Mouse (Mus musculus): Measurements from ENCODE around the gene Dtx4. TPM values are rescaled to one million over a fixed set of nuclear protein-coding genes. Genes with fewer than 3 reads are reported as not detected.

Gene Dtx4
- polyA plus RNA-seq, 1 experiment from 2014 or later: 1.4 TPM

- H3K4me1 ChIP-seq (replicated peaks): no peaks in the 10 kb centered on the region
- H3K27ac ChIP-seq (ENCODE audit: poor library complexity, severe bottlenecking): no peak overlapping the region
- peak; percentile 61; the same call in 1 of the 2 replicates for ATAC-seq (ENCODE audit: insufficient number of reproducible peaks, low FRiP score)
- H3K4me3 ChIP-seq: peak overlapping the region; percentile 61
- peak overlapping the region; percentile 79 for H3K9ac ChIP-seq
- H3K27me3 ChIP-seq (replicated peaks): peaks cover 5% of the 10 kb centered on the region; the same call in 1 of the 2 replicates
- WGBS: 1% methylated on average over 16 of the region's 16 CpGs
- no peaks in the 10 kb centered on the region for H3K36me3 ChIP-seq
- H3K9me3 ChIP-seq (replicated peaks): no peaks in the 10 kb centered on the region
- peak overlapping the region; percentile 82 for H3K4me2 ChIP-seq
Measured at GRCm38 (mm10) chr19:12517671-12518540, 16.7 kb upstream of the Dtx4 start.

- Histone ChIP-seq H3K9ac (no peak overlapping the region), H3K27me3 (replicated peaks) (peaks cover 7% of the 10 kb centered on the region; the same call in 1 of the 2 replicates), H3K4me3 (no peak overlapping the region), H3K4me2 (no peak overlapping the region), H3K36me3 (no peaks in the 10 kb centered on the region), H3K4me1 (replicated peaks) (no peaks in the 10 kb centered on the region), H3K27ac (ENCODE audit: poor library complexity, severe bottlenecking) (no peak overlapping the region), H3K9me3 (replicated peaks) (no peaks in the 10 kb centered on the region)
- ATAC-seq (ENCODE audit: insufficient number of reproducible peaks, low FRiP score): no peak
Measured at GRCm38 (mm10) chr19:12514621-12515020, 13.4 kb upstream of the Dtx4 start.

- 82% methylated on average over 7 of the region's 7 CpGs for WGBS
- no peak for ATAC-seq (ENCODE audit: insufficient number of reproducible peaks, low FRiP score)
Measured at GRCm38 (mm10) chr19:12502756-12503155, 1.5 kb upstream of the Dtx4 start.

GRCm38 (mm10) chr19:12500881-12501311, 358 bp downstream of the Dtx4 start:
- Histone ChIP-seq H3K9me3 (replicated peaks) (no peaks in the 10 kb centered on the region), H3K4me3 (peak overlapping the region; percentile 62), H3K27me3 (replicated peaks) (peaks cover 35% of the 10 kb centered on the region), H3K9ac (peak overlapping the region; percentile 76), H3K4me1 (replicated peaks) (0 out of 2 replicates have a peak, but pooled peaks cover 4% of the 10 kb centered on the region), H3K4me2 (peak overlapping the region; percentile 95), H3K36me3 (no peaks in the 10 kb centered on the region), H3K27ac (ENCODE audit: poor library complexity, severe bottlenecking) (no peak overlapping the region)
- ATAC-seq (ENCODE audit: insufficient number of reproducible peaks, low FRiP score): peak; percentile 69
- WGBS: 1% methylated on average over 38 of the region's 38 CpGs

More at GRCm38 (mm10) chr19:12502756-12503155, 1.5 kb upstream of the Dtx4 start:
- Histone ChIP-seq H3K9ac (no peak overlapping the region), H3K27ac (ENCODE audit: poor library complexity, severe bottlenecking) (no peak overlapping the region), H3K4me1 (replicated peaks) (0 out of 2 replicates have a peak, but pooled peaks cover 4% of the 10 kb centered on the region), H3K9me3 (replicated peaks) (no peaks in the 10 kb centered on the region), H3K4me3 (no peak overlapping the region), H3K27me3 (replicated peaks) (peaks cover 30% of the 10 kb centered on the region), H3K36me3 (no peaks in the 10 kb centered on the region), H3K4me2 (no peak overlapping the region)

GRCm38 (mm10) chr19:12500124-12500523, 1.1 kb downstream of the Dtx4 start:
- no peak overlapping the region for H3K9ac ChIP-seq
- WGBS: 15% methylated on average over 3 of the region's 3 CpGs
- no peaks in the 10 kb centered on the region for H3K9me3 ChIP-seq (replicated peaks)
- H3K4me2 ChIP-seq: peak overlapping the region; percentile 95
- no peaks in the 10 kb centered on the region for H3K36me3 ChIP-seq
- peaks cover 35% of the 10 kb centered on the region for H3K27me3 ChIP-seq (replicated peaks)
- H3K4me3 ChIP-seq: no peak overlapping the region
- ATAC-seq (ENCODE audit: insufficient number of reproducible peaks, low FRiP score): no peak
- H3K4me1 ChIP-seq (replicated peaks): 0 out of 2 replicates have a peak, but pooled peaks cover 4% of the 10 kb centered on the region
- no peak overlapping the region for H3K27ac ChIP-seq (ENCODE audit: poor library complexity, severe bottlenecking)

- Histone ChIP-seq H3K27ac (ENCODE audit: poor library complexity, severe bottlenecking) (no peak overlapping the region), H3K4me1 (replicated peaks) (0 out of 2 replicates have a peak, but pooled peaks cover 4% of the 10 kb centered on the region), H3K27me3 (replicated peaks) (peaks cover 35% of the 10 kb centered on the region), H3K36me3 (no peaks in the 10 kb centered on the region), H3K4me3 (no peak overlapping the region), H3K9me3 (replicated peaks) (no peaks in the 10 kb centered on the region), H3K9ac (no peak overlapping the region), H3K4me2 (no peak overlapping the region)
- no peak for ATAC-seq (ENCODE audit: insufficient number of reproducible peaks, low FRiP score)
- 45% methylated on average over 2 of the region's 2 CpGs for WGBS
Measured at GRCm38 (mm10) chr19:12499485-12499884, 1.8 kb downstream of the Dtx4 start.

- H3K9me3 ChIP-seq (replicated peaks): no peaks in the 10 kb centered on the region
- 0 out of 2 replicates have a peak, but pooled peaks cover 4% of the 10 kb centered on the region for H3K4me1 ChIP-seq (replicated peaks)
- WGBS: 83% methylated on average over 1 of the region's 1 CpGs
- H3K4me2 ChIP-seq: no peak overlapping the region
- H3K27me3 ChIP-seq (replicated peaks): peaks cover 35% of the 10 kb centered on the region
- H3K27ac ChIP-seq (ENCODE audit: poor library complexity, severe bottlenecking): no peak overlapping the region
- no peaks in the 10 kb centered on the region for H3K36me3 ChIP-seq
- no peak overlapping the region for H3K9ac ChIP-seq
- H3K4me3 ChIP-seq: no peak overlapping the region
- no peak for ATAC-seq (ENCODE audit: insufficient number of reproducible peaks, low FRiP score)
Measured at GRCm38 (mm10) chr19:12498941-12499340, 2.3 kb downstream of the Dtx4 start.

GRCm38 (mm10) chr19:12498321-12498720, 2.9 kb downstream of the Dtx4 start:
- Histone ChIP-seq H3K9ac (no peak overlapping the region), H3K4me1 (replicated peaks) (0 out of 2 replicates have a peak, but pooled peaks cover 4% of the 10 kb centered on the region), H3K36me3 (no peaks in the 10 kb centered on the region), H3K4me2 (no peak overlapping the region), H3K27ac (ENCODE audit: poor library complexity, severe bottlenecking) (no peak overlapping the region), H3K9me3 (replicated peaks) (no peaks in the 10 kb centered on the region), H3K4me3 (no peak overlapping the region), H3K27me3 (replicated peaks) (peaks cover 35% of the 10 kb centered on the region)
- 74% methylated on average over 4 of the region's 4 CpGs for WGBS
- no peak for ATAC-seq (ENCODE audit: insufficient number of reproducible peaks, low FRiP score)

GRCm38 (mm10) chr19:12497909-12498308, 3.3 kb downstream of the Dtx4 start:
- no peak overlapping the region for H3K27ac ChIP-seq (ENCODE audit: poor library complexity, severe bottlenecking)
- no peak overlapping the region for H3K4me2 ChIP-seq
- no peak overlapping the region for H3K9ac ChIP-seq
- H3K4me1 ChIP-seq (replicated peaks): 0 out of 2 replicates have a peak, but pooled peaks cover 4% of the 10 kb centered on the region
- H3K4me3 ChIP-seq: no peak overlapping the region
- no peak for ATAC-seq (ENCODE audit: insufficient number of reproducible peaks, low FRiP score)
- WGBS: 68% methylated on average over 2 of the region's 2 CpGs
- H3K9me3 ChIP-seq (replicated peaks): no peaks in the 10 kb centered on the region
- peaks cover 35% of the 10 kb centered on the region for H3K27me3 ChIP-seq (replicated peaks)
- H3K36me3 ChIP-seq: no peaks in the 10 kb centered on the region

- H3K36me3 ChIP-seq: 0 out of 2 replicates have a peak, but pooled peaks cover 2% of the 10 kb centered on the region
Measured at GRCm38 (mm10) chr19:12496241-12496640, 5.0 kb downstream of the Dtx4 start.

GRCm38 (mm10) chr19:12494972-12495535, 6.2 kb downstream of the Dtx4 start:
- no peak overlapping the region for H3K4me2 ChIP-seq
- no peak overlapping the region for H3K4me3 ChIP-seq
- no peak for ATAC-seq (ENCODE audit: insufficient number of reproducible peaks, low FRiP score)
- WGBS: 68% methylated on average over 3 of the region's 3 CpGs
- H3K27me3 ChIP-seq (replicated peaks): peaks cover 27% of the 10 kb centered on the region
- 0 out of 2 replicates have a peak, but pooled peaks cover 2% of the 10 kb centered on the region for H3K36me3 ChIP-seq
- H3K9ac ChIP-seq: no peak overlapping the region
- H3K27ac ChIP-seq (ENCODE audit: poor library complexity, severe bottlenecking): no peak overlapping the region
- H3K4me1 ChIP-seq (replicated peaks): no peaks in the 10 kb centered on the region
- H3K9me3 ChIP-seq (replicated peaks): no peaks in the 10 kb centered on the region

More at GRCm38 (mm10) chr19:12496241-12496640, 5.0 kb downstream of the Dtx4 start:
- H3K27me3 ChIP-seq (replicated peaks): peaks cover 35% of the 10 kb centered on the region
- WGBS: 81% methylated on average over 2 of the region's 2 CpGs
- no peaks in the 10 kb centered on the region for H3K9me3 ChIP-seq (replicated peaks)
- no peak overlapping the region for H3K4me2 ChIP-seq
- H3K4me1 ChIP-seq (replicated peaks): 0 out of 2 replicates have a peak, but pooled peaks cover 4% of the 10 kb centered on the region
- H3K9ac ChIP-seq: no peak overlapping the region
- H3K4me3 ChIP-seq: no peak overlapping the region
- H3K27ac ChIP-seq (ENCODE audit: poor library complexity, severe bottlenecking): no peak overlapping the region
- no peak for ATAC-seq (ENCODE audit: insufficient number of reproducible peaks, low FRiP score)
